Mouse (Mus musculus) layer of hippocampus, adult 18-20 months (tissue): ENCODE measurements at regions not wholly inside any gene's neighbourhood (a gene's known extent, or its start where the extent isn't known, plus 50 kb on each side); places are given as distances from the start of the nearest gene placed in this dataset.
"Not testable (repeated sequence)": the region's sequence is repeated elsewhere in the genome, so short reads cannot be mapped to it uniquely, and the experiment has no call there.

Experiments
- DNase-seq, 2 experiments: peaks; one replicate each; pipeline ENCODE4 v3.0.0; 2022; ENCODE audit warnings: low spot score in 2 of 2

- no peak for DNase-seq
Observed at GRCm38 (mm10) chr10:70866737-70867136, 211.0 kb upstream of the Phyhipl start.

- no peak for DNase-seq
Observed at GRCm38 (mm10) chr10:70864650-70865049, 208.9 kb upstream of the Phyhipl start.

- DNase-seq, result no peak
Observed at GRCm38 (mm10) chr10:70862022-70862335, 206.2 kb upstream of the Phyhipl start.

- peak; percentile 41 to 75 for DNase-seq
Observed at GRCm38 (mm10) chr10:70861131-70862021, 205.6 kb upstream of the Phyhipl start.

GRCm38 (mm10) chr10:70857155-70857820 is 201.5 kb upstream of the Phyhipl start:
- DNase-seq, result no peak

- DNase-seq, result peak; percentile 24 to 30
Observed at GRCm38 (mm10) chr10:70855948-70856347, 200.2 kb upstream of the Phyhipl start.

GRCm38 (mm10) chr10:70853614-70854013 is 197.8 kb upstream of the Phyhipl start:
- DNase-seq, result no peak

GRCm38 (mm10) chr10:70848141-70848540 is 192.4 kb upstream of the Phyhipl start:
- DNase-seq, result no peak

- no peak for DNase-seq
Observed at GRCm38 (mm10) chr10:70847341-70847882, 191.6 kb upstream of the Phyhipl start.

- DNase-seq, result no peak
Observed at GRCm38 (mm10) chr10:70846281-70847168, 190.8 kb upstream of the Phyhipl start.

GRCm38 (mm10) chr10:70843848-70844247 is 188.1 kb upstream of the Phyhipl start:
- DNase-seq, result no peak

GRCm38 (mm10) chr10:70842176-70842838 is 186.5 kb upstream of the Phyhipl start:
- no peak for DNase-seq

GRCm38 (mm10) chr10:70841179-70841578 is 185.4 kb upstream of the Phyhipl start:
- DNase-seq, result not testable (repeated sequence)

- no peak for DNase-seq
Observed at GRCm38 (mm10) chr10:70838147-70838546, 182.4 kb upstream of the Phyhipl start.

GRCm38 (mm10) chr10:70837326-70837725 is 181.6 kb upstream of the Phyhipl start:
- no peak for DNase-seq

- DNase-seq, result no peak
Observed at GRCm38 (mm10) chr10:70832616-70833015, 176.9 kb upstream of the Phyhipl start.

GRCm38 (mm10) chr10:70828217-70828616 is 172.5 kb upstream of the Phyhipl start:
- no peak for DNase-seq

GRCm38 (mm10) chr10:70827522-70827921 is 171.8 kb upstream of the Phyhipl start:
- DNase-seq, result not testable (repeated sequence)

GRCm38 (mm10) chr10:70826706-70827105 is 170.9 kb upstream of the Phyhipl start:
- no peak for DNase-seq

- no peak for DNase-seq
Observed at GRCm38 (mm10) chr10:70825451-70825850, 169.7 kb upstream of the Phyhipl start.

- DNase-seq, result no peak
Observed at GRCm38 (mm10) chr10:70824461-70824860, 168.7 kb upstream of the Phyhipl start.
